Mouse (Mus musculus) lung, postnatal 25 days (tissue): Measurements from ENCODE around the gene Hao2.

ENCODE experiments used
- DNase-seq: peaks from one replicate; pipeline ENCODE4 v3.0.0; 2022; ENCODE audit warnings: low spot score

Gene Hao2

DNA sequence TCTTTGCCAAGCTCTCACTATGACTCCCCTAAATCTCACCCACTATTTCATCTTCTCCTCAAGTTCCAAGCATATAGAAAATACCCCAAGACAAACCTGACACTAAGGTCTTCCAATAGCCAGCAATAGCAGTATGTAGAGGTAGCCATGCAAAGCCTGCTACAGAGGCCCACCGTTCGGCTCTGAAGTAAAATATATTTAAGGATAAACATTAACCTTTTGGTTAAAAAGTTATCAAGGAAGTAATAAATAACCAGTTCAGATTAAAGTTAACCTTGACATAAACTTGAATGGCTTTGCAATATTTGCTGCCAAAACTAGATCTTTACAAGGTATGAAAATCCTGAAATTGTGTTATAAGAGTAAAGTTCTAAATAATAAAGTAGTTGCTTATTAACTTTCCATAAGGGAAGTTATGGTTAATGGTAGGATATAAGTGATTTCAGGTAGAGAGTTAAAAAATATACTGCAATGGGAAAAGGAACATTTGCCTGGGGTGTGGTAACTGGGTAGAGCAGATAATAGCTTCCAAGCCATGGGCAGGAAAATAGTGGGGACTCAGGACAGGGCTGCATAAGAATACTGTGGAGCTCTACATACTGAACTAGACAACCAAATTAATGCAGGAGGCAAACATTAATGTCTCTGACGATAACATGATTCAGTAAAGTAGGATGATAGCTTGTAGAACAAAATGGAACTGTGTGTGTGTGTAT is at the start of gene Hao2:
Gene Hao2, minus strand, starts transcription at position 183 of the 716 bp plus-strand sequence.
- no peak for DNase-seq

DNA sequence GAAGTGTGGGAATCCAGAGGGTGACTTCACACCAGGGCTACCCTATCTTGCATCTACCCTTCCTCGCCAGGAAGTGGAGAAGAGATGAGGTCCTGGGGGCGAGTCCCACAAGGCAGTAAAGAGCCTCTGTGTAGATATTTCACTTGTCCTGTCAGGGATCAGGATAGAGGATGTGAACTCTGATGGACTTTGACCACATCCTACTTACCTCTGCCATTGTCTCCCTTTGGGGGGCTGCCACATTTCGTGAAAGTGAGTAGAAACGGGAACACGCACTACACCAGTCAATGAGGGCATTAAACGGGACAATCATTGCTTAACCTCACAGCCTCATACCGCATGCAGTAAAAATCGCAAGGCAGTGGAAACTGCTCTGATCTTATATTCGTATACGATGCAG is 48.6 kb upstream of the Hao2 start:
- DNase-seq, result no peak

DNA sequence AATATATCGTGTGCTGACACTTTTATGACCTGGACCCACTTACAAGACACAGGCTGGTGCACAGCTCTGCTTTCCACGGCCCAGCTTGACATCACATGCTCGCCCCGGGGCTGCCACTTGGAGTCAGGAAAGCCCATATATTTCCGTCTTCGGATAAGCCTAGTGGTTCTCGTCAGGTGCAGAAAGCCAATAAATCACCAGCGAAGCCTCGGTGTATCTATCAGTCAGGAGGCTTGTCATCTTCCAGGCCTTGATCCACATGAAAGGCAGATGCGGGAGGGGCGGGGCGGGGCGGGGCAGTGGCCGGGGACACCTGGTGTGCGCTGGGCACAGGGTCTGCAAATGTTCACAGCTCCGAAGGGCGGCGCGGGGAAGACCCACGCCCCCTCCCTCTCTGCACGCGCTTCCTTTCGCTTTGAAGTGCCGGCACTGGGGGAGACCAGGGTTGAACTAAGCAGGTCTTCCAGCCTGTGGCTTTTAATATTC is 48.1 kb upstream of the Hao2 start:
- DNase-seq, result no peak

DNA sequence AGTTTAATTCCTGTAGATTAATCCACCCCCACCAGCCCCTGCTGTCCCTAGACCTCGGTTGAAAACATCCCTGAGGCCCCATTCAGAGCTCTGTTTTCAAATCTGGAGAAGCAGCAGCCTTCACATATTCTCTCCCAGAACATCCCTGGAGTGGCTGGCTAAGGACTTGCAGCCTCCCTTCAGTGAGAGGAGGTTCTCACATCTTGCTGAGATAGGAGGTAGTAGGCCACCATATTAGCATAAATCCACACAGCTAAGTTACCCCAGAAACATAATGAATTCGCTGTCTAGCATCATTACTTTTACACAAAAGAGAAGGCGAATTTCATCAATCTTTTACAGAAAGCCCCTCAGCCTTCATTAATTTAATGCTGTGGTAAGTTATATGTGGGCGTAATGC is 47.2 kb upstream of the Hao2 start:
- no peak for DNase-seq

DNA sequence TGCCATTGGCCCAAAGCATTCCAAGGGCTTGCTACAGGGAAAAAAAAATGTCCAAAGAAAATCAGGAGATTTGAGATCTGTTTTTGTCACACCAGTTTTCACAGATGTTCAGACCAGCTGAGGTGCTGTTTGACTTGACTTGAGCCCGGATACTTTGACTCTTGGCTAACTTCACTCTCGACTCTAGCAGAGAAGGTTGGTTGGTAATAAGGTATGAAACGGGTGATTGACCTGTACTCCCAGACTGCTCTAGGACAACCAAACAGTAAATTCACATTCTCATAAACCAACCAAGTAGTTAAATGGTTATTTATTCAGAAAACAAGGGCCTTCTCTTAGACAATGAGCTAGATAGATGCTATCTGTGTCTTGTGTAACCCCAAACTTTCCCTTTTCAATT is 43.4 kb upstream of the Hao2 start:
- DNase-seq, result no peak

DNA sequence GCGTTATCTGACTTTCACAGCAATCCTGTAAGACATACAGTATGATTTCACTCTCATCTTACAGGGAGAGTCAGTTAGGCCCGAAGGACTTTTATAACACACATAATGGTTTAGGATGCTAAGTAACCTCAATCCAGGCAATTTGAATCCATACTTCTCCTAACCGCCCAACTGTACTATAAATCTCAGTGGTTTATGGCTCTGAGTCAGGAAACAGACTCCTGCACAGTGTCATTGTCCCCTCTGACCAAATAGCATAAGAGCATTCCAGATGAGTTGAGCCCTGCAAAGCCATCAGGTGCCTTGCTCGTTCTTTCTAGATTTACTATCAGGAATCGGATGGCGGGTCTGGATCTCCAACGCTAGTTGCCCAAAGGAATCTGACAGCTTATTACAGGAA is 41.6 kb upstream of the Hao2 start:
- DNase-seq, result no peak

DNA sequence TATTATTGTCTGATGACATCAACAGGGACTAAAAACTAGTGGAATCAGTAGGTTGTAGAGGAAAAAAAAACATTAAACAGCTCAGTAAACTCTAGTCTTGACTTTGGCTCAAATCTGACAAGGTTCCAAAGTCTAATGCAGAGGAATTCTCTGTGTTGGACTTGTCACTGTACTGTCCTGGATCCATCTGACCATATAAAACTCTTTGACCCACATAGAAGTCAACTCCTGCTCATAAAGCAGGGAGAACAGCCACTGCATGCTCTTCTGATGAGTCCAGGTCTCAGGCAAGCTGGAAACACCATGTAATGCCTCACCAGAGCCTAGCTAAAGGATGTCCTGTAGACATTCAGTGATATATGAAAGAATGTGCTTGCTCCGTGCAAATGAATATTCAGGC is 41.0 kb upstream of the Hao2 start:
- DNase-seq, result no peak

DNA sequence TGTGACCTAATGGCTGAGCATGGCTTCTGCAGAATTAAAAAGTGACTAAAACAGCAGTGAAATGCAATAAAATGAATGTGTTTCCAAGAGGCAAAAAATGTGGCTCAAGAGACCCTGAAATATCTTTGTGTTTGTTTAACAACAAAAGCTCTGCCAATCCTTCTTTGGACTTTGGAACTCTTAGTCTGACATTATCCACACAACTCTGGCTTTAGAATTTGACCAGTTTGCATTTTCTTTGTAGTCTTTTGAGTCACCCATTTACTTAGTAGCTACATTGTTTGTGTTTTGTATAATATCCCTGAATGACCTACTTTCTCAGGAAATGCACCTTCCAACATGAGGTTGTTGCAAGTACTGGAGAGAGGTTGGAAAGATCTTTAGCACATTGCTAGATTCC is 39.4 kb upstream of the Hao2 start:
- DNase-seq, result no peak

DNA sequence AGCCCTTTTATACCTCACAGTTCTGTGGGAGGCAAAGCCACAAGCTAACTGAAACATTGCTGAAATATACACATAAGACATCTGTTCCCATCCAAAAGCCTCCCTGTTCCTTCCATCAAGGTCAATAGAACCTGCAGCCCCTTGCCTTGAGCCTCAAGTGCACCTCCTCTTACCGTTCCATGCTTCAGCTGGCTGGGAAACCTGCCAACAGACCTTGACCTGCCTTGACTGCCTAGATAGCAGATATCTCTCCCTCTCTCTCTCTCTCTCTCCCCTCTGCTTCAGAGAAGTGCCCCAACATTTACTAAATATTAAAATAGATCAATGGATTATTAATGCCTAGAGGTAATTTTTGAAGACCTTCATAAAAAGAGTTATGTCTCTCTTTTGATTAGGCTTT is 38.8 kb upstream of the Hao2 start:
- no peak for DNase-seq

DNA sequence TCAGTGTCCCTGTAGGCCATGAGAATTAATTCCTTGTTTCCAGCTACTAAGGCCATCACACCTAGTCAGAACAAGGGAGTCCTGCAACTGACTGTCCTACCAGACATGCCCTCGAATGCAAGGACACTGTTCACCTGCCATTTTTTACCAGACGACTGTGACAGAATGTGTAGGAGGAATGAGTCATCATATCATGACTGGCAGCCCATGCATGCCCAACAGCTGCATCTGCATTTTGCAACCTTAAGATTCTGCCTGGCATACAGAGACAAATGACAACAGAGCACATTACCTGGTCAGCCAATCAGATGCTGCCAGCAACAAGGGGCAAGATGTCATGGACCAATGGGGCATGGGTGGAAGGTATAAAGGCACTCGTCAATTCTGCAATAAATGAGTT is 27.4 kb upstream of the Hao2 start:
- no peak for DNase-seq

DNA sequence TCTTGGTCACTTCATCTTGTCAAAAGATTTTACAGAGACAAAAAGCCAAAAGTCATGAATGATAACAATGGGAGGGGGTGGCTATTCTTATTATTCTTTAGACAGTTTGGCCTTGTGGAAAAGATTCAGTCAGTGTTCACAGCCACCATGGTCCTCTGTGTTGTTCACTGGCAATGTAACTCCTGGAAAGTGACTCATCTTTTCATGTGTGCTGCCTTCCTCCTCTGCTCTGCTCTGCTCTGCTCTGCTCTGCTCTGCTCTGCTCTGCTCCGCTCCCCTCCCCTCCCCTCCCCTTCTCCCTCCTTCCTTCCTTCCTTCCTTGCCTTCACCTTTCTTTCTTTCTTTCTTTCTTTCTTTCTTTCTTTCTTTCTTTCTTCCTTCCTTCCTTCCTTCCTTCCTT is 24.2 kb upstream of the Hao2 start:
- DNase-seq, result no peak

DNA sequence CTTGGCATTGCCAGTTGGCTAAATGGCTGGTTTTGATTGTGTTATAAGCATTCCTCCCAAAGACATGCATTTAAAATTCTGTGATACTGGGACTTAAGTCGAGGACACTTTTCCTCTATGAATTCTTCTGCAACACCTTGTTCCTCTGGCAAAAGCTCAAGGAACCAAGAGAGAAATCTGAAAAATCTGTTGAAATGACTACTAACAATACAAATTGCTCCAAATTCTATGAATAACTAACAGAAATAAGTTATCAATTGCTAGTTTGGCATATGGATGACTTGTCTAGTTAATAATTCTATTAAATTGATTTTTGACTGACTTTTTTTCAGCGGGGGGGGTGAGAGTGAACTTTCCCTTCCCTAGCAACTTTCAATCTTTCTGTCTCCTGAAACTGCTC is 23.8 kb upstream of the Hao2 start:
- DNase-seq, result no peak

DNA sequence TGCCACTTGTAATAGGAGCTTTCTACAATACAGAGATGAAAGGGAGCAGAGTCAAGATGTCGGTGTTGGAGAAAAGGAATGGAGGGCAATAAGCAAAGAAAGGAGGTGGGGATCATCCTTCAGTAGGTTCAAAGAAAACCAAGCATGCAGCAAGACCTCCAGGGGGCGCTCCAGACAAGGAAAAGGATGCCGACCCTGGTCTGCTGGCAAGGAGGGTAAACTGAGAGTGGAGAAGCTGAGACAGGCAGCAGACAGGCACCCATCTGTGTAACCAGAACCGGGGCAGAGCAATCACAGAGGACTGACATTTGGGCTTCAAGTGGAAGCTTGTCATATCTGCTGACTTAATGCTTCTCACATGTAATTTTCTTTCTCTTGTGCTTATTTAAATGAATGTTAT is 22.6 kb upstream of the Hao2 start:
- DNase-seq, result peak; percentile 1

DNA sequence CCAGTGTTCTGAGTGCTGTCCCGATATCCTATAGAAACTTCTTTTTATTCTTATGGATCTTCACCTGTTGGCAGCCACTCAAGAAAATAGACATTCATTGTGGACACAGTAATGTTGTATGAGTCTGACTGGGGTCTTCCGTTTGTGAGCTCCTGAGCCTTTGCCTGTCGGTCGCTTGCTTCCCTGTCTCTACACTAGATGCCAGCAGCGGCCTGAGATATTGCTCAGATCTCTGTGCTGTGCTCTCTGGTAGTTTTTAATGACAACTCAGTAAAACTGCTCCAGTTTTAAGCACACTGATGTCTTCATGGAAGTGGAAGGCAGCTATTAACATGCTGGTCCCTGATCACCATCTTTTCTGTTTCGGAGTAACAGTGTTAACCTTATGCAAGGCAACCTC is 20.6 kb upstream of the Hao2 start:
- no peak for DNase-seq

DNA sequence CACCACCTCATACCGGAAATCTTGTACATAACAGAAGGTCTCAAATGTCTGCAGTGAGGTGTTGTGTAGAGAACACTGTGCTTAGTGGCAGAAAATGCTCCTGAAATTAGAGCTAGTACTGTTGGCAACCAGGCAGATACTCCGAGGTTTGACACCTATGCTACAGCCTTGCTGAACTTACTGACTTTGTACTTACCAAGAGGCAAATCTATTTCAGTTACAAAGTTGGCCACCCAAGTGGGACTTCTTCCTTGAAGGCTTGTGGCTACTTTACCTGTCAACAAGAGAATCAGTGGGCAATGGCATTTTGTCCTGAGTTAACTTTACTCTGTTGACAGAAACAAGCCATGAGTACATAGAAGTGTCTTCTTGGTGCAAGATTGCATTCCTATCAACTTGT is 4.6 kb upstream of the Hao2 start:
- no peak for DNase-seq

DNA sequence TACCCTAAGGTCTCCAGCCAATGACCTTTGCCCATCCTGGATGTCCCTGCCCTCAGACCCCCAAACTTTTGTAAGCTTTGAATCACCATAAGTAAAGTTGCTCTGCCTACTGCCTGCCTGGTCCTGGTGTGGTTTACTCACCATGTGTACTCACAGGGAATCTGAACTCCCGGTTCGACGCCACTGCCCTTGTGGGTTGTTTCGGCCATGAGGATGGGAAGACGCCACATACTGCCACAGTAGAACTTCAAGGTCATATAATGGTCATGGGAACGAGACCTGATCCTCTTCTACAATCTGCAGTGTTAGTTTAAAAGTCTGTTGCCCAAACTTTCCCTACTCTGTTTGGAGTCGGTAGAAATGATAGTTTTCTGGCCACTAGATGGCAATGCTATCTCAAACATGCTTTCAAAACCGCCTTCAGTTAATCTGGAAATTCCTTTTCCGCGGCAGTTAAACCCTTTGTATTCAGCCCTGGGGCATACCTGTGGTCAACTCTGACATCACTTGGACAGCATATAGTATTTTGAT is 2.1 kb upstream of the Hao2 start:
- DNase-seq, result no peak

DNA sequence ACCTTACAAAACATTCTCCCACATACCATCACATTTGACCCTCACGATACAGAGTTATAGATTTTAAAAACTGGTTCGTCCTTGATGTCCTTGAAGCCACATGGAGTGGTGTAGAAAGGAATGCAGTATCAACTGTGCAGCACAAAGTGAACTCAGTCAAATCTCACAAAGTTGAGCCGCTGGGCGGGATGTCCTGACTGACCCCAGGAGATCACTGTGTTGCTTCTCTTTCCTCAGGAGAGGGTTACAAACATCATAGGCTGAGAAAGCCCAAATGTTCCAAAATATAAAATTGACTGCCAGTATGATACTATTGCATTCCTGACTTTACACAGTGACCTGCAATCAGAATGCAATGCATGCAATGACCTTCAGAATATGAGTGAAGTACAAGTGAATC is 2.6 kb downstream of the Hao2 start:
- no peak for DNase-seq

DNA sequence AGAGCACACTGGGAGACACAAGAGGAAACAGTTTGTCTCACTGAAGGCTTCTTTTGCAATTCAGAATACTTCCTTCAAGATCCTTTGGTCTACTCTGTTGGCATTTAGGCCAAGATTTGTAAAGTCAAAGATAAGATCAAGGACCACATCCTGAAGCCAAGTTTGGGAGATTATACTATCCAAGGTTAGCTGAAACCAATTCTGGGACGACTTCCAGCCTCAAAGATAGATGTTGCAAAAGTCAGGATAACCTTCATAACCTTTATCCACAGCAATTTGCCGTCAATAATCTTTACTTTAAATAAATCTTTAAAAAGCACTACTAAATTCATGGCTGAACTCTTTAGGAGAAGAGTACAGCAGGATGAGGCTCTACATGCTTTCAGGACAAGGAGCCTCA is 4.8 kb downstream of the Hao2 start:
- DNase-seq, result no peak

DNA sequence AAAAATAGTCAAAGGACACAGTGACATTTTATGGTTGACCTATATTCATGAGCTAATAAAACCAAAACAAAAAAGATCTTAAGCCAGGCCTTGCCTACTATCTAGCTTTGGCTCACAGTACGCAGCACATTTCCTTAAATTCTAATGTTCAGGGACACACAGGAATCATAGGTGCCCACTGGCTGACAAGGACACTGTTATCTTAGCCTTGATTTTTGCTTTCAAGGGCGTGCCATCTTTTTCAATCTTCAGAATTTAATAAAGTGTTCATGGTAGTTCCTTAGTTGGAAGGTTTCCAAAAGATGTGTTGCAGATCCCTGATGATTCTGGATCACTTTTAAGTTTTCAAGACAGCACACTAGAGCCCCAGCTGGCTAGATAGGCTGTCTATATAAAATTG is 12.2 kb downstream of the Hao2 start:
- DNase-seq, result no peak

DNA sequence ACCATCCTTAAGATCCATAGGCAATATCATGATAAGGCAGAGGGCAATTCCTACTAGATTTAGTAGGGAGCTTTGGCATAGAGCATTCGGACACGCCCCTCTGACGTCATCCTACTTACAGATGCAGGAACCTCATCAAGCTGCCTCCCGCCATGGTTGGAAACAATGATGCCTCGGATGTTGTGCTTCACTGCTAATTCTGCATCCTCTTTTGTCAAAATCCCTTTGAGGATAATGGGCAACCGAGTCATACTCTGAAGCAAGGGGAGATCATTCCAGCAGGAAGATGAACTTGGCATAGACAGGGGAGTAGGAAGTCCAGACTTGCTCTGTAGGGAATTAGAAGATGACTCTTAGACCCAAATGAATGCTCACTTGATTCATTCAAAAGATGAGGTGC is 12.8 kb downstream of the Hao2 start:
- DNase-seq, result no peak

DNA sequence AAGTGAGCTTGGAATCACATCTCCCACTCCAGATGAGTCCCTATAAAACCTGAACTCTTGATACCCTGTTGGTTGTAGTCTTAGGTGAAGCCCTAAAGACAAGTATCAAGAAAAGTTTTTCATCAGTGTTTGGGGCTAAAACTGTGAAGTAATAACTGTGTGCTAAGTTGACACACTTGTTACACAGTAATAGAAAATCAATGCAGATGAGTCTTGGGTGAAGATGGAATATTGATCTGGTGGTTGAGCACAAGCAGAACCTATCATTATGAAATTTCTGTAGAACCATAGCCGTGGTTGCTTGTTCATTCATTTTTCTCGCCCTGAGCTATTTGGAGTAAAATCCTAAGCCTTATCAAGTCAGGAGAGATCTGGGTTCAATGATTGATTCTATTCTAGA is 24.8 kb downstream of the Hao2 start:
- DNase-seq, result no peak

DNA sequence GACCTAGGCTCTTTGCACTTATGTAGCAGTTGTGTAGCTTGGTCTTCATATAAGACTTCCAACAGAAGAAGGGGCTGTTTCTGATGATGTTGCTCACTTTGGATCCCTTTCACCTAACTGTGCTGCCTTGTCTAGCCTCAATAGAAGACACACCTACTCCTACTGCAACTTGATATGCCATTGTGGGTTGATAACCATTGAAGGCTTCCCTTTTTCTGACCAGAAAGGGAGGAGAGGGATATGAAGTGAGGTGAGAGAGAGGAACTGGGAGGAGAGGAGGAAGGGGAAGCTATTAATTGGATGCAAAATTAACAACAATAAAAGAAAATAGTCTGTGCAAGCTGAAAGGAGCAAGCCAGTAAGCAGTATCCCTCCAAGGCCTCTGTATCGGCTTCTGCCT is 30.2 kb downstream of the Hao2 start:
- DNase-seq, result no peak

DNA sequence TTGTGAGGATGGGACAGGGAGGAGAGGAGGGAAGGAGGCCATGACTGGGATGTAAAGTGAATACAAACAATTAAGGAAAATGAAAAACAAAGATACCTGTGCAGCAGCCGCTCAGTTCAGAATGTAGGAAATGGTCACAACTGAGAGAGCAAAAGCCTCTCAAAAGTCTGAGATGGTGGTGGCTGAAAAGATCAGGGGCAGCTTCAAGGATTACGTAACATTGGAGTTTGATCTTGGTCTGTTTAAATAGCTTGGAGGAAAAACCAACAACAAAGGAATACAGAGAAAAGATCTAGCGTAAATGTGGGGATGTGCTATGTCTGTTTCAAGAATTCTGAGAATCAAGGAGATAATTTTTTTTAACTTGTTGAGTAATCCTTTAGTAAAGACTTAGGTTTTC is 33.5 kb downstream of the Hao2 start, which contains the start of gene Hsd3b1:
Gene Hsd3b1, minus strand, starts transcription at position 219 of the 400 bp plus-strand sequence.
- no peak for DNase-seq

DNA sequence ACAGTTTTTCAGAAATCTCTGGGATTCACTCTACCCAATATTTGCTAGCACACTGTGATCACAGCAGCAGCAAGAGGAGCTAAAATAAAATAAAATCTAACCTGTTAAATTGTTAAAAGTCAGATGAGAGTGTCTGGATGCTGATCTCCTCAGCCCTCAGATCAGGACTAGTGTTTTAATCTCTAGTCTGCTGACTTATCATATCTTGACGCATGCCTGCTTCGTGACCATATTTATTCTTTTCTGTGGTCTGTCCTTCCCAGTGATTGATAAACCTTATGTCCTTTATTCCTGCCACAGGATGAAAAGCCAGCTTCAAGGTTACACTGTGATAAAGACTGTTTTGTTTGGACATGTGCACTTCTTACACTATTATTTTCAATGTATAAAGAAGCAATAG is 35.0 kb downstream of the Hao2 start:
- DNase-seq, result no peak
